In genomic region chr1:106644566-106644965, GRCm38 (mm10) we compare ENCODE assay signal across 25 mouse cellular contexts.
"Had no signal": no experiment of that assay in that cellular context is flagged by ENCODE, and none has a peak within 500 bp of the region (broad histone marks: within the 10 kb centered on the region; RNA-seq: fewer than 3 reads in every experiment).

No protein-coding gene starts in this region.

- H3K4me3 ChIP-seq: gastrocnemius, adult 2 months; heart, adult 2 months; heart, embryonic 12.5 days; hindbrain, embryonic 13.5 days; hindbrain, embryonic 15.5 days; kidney, embryonic 15.5 days; left cerebral cortex, adult 2 months; limb, embryonic 10.5 days; limb, embryonic 12.5 days had no signal

- H3K27ac ChIP-seq: gastrocnemius, adult 2 months; heart, adult 2 months; hindbrain, embryonic 13.5 days; hindbrain, embryonic 15.5 days; hindbrain, postnatal 0 days; kidney, embryonic 15.5 days; kidney, postnatal 0 days; left cerebral cortex, adult 2 months; limb, embryonic 10.5 days; limb, embryonic 12.5 days had no signal

- H3K4me2 ChIP-seq: heart, embryonic 12.5 days; hindbrain, embryonic 13.5 days; hindbrain, embryonic 15.5 days; kidney, embryonic 15.5 days; limb, embryonic 12.5 days; liver, embryonic 11.5 days had no signal

- H3K9me3 ChIP-seq: heart, embryonic 12.5 days; hindbrain, embryonic 13.5 days; hindbrain, embryonic 15.5 days; kidney, embryonic 15.5 days; limb, embryonic 10.5 days; limb, embryonic 12.5 days had no signal

- ATAC-seq: hindbrain, postnatal 0 days; intestine, embryonic 16.5 days had no signal

- H3K27me3 ChIP-seq: heart, embryonic 12.5 days; hindbrain, embryonic 13.5 days; hindbrain, embryonic 15.5 days; kidney, embryonic 15.5 days; limb, embryonic 12.5 days had no signal

- H3K4me1 ChIP-seq: hindbrain, embryonic 15.5 days; limb, embryonic 10.5 days; limb, embryonic 12.5 days had no signal

- DNase-seq: gastrocnemius, adult 2 months; gastrocnemius, postnatal 10 days; gastrocnemius, postnatal 25 days; heart, adult 11 months; heart, adult 2 months; heart, postnatal 10 days; kidney, adult 11 months; kidney, adult 2 months; kidney, adult 9 months; kidney, postnatal 14 days; kidney, postnatal 36 days; layer of hippocampus, adult 9-11 months; layer of hippocampus, postnatal 36 days; liver had no signal

- H3K36me3 ChIP-seq: heart, embryonic 12.5 days; hindbrain, embryonic 13.5 days; hindbrain, embryonic 15.5 days; kidney, embryonic 15.5 days; limb, embryonic 10.5 days; limb, embryonic 12.5 days had no signal

- H3K9ac ChIP-seq: heart, embryonic 12.5 days; hindbrain, embryonic 13.5 days; hindbrain, embryonic 15.5 days; kidney, embryonic 15.5 days; limb, embryonic 12.5 days had no signal
